Mouse (Mus musculus) forebrain, embryonic 16.5 days (tissue): ENCODE measurements around the gene Dlg5. TPM values are rescaled to one million over a fixed set of nuclear protein-coding genes. Genes with fewer than 3 reads are reported as not detected.
A peak's percentile ranks its signal among the peaks of the same experiment; 100 is the strongest.

Experiments
- ATAC-seq: fragments of 200-750 bp; cut with Nextera tagmentation; 2 replicates; pipeline ENCODE4 v1.8.0; 2017; ENCODE audit warnings: mild to moderate bottlenecking, moderate library complexity
- H3K27ac ChIP-seq: fragments of 300-500 bp; sonication (generic); 2 replicates; pipeline ENCODE4 v1.5.1; 2014; ENCODE audit warnings: low read length, control low read depth
- H3K27me3 ChIP-seq: fragments of 300-500 bp; sonication (generic); replicated peaks from 2 replicates; pipeline ENCODE4 v1.6.1; 2014; ENCODE audit warnings: low read length; ENCODE audit not compliant: control insufficient read depth, insufficient read depth
- H3K36me3 ChIP-seq: fragments of 300-500 bp; sonication (generic); 2 replicates; pipeline ENCODE4 v1.6.1; 2014; ENCODE audit not compliant: control insufficient read depth, insufficient read depth
- H3K4me1 ChIP-seq: fragments of 300-500 bp; sonication (generic); replicated peaks from 2 replicates; pipeline ENCODE4 v1.6.1; 2014; ENCODE audit warnings: low read length; ENCODE audit not compliant: control insufficient read depth, insufficient read depth
- H3K4me2 ChIP-seq: fragments of 300-500 bp; sonication (generic); 2 replicates; pipeline ENCODE4 v1.6.1; 2014; ENCODE audit warnings: mild to moderate bottlenecking, low read length, control low read depth
- H3K4me3 ChIP-seq: fragments of 300-500 bp; sonication (generic); replicated peaks from 2 replicates; pipeline ENCODE4 v1.5.1; 2014; ENCODE audit warnings: mild to moderate bottlenecking, low read length, control low read depth
- H3K9ac ChIP-seq: fragments of 300-500 bp; sonication (generic); replicated peaks from 2 replicates; pipeline ENCODE4 v1.6.1; 2014; ENCODE audit warnings: low read depth, low read length, control low read depth
- H3K9me3 ChIP-seq: fragments of 300-500 bp; sonication (generic); 2 replicates; pipeline ENCODE4 v1.6.1; 2016; ENCODE audit warnings: low read length; ENCODE audit not compliant: control insufficient read depth
- WGBS: fragments of 180-500 bp; shearing (Covaris S2); extraction: QIAGEN DNeasy Blood & Tissue Kit; methylation state at CpG from one replicate; pipeline ENCODE4 v1.1.7; 2014; 5-methylcytosine and 5-hydroxymethylcytosine counted together
- polyA plus RNA-seq: library from polyadenylated mRNA; unstranded; fragments of >200 nt; fragmentation: Nextera tagmentation; extraction: Ambion mirVana; gene quantifications from 2 replicates; pipeline ENCODE4 v1.2.1, GENCODE M21; 2015

Gene Dlg5
- polyA plus RNA-seq, 1 experiment from 2014 or later: 21.2 TPM

GRCm38 (mm10) chr14:24189598-24189997 is 56.1 kb downstream of the Dlg5 start:
- H3K27me3 ChIP-seq: no peaks in the 10 kb centered on the region
- no peak overlapping the region for H3K4me2 ChIP-seq
- H3K4me3 ChIP-seq: no peak overlapping the region
- H3K9me3 ChIP-seq: no peaks in the 10 kb centered on the region
- ATAC-seq: no peak
- H3K27ac ChIP-seq: no peak overlapping the region
- no peak overlapping the region for H3K9ac ChIP-seq
- peaks cover 4% of the 10 kb centered on the region; the same call in 1 of the 2 replicates for H3K4me1 ChIP-seq
- 67% methylated on average over 7 of the region's 7 CpGs for WGBS
- H3K36me3 ChIP-seq: no peaks in the 10 kb centered on the region

GRCm38 (mm10) chr14:24185514-24185913 is 60.2 kb downstream of the Dlg5 start:
- Histone ChIP-seq H3K4me1 (peaks cover 9% of the 10 kb centered on the region), H3K27ac (no peak overlapping the region), H3K27me3 (no peaks in the 10 kb centered on the region), H3K36me3 (no peaks in the 10 kb centered on the region), H3K4me3 (no peak overlapping the region), H3K9me3 (no peaks in the 10 kb centered on the region), H3K4me2 (no peak overlapping the region), H3K9ac (no peak overlapping the region)
- WGBS: 43% methylated on average over 4 of the region's 4 CpGs
- ATAC-seq: no peak

DNA sequence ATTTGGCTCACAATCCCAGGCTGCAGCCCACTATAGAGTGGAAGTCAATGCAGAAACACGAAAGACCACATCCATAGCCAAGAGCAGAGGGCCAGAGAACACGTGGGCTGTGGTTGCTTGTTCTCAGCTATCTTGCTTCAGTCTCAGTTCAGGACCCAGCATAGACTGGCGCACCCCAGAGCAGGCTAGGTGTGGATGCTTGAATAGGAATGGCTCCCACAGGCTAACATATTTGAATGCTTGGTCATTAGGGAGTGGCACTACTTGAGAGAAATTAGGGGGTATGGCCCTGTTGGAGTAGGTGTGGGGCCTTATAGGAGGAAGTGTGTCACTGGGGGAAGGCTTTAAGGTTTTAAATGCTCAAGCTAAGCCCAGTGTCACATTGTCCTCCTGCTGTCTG is 62.8 kb downstream of the Dlg5 start:
- WGBS: 82% methylated on average over 3 of the region's 3 CpGs
- Histone ChIP-seq H3K4me1 (peaks cover 7% of the 10 kb centered on the region), H3K9ac (no peak overlapping the region), H3K27ac (no peak overlapping the region), H3K27me3 (no peaks in the 10 kb centered on the region), H3K36me3 (no peaks in the 10 kb centered on the region), H3K4me2 (no peak overlapping the region), H3K9me3 (no peaks in the 10 kb centered on the region), H3K4me3 (no peak overlapping the region)
- ATAC-seq: no peak

DNA sequence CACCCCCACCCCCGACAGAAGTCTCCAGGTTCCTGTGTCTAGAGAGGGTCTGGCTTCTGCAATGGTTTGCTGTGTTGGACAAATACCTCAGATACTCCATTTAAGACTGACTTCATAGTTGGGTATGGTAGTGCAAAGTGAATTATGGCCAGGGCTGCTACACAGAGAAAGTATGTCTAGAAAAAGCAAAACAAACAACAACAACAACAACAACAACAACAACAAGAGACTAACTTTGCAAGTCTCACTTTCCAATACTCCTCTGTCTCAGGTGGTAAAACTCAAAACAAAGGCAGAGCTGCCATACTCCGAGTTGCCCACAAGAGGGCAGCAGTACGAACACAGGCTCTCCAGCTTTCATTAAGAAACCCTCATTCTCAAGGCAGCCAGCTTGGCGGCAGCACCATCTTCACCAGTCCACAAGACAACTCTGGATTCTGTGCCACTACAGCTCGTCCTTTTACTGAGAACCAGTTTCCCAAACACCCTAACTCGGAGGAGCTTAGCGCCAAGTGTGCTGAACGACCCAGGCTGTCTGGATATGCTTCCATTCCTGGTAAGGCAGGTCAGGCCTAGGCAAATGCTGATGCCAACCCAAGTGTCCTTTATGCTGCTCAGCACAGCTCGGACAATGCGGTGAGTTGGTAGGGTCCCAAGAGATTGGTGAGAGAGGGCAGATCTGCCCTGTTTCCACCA is 63.8 kb downstream of the Dlg5 start:
- H3K9ac ChIP-seq: no peak overlapping the region
- no peaks in the 10 kb centered on the region for H3K9me3 ChIP-seq
- peak; percentile 82 for ATAC-seq
- H3K27ac ChIP-seq: peak overlapping the region; percentile 15; the same call in 1 of the 2 replicates
- WGBS: 33% methylated on average over 10 of the region's 10 CpGs
- no peaks in the 10 kb centered on the region for H3K27me3 ChIP-seq
- H3K4me2 ChIP-seq: no peak overlapping the region
- H3K4me1 ChIP-seq: peaks cover 7% of the 10 kb centered on the region
- H3K4me3 ChIP-seq: no peak overlapping the region
- no peaks in the 10 kb centered on the region for H3K36me3 ChIP-seq

DNA sequence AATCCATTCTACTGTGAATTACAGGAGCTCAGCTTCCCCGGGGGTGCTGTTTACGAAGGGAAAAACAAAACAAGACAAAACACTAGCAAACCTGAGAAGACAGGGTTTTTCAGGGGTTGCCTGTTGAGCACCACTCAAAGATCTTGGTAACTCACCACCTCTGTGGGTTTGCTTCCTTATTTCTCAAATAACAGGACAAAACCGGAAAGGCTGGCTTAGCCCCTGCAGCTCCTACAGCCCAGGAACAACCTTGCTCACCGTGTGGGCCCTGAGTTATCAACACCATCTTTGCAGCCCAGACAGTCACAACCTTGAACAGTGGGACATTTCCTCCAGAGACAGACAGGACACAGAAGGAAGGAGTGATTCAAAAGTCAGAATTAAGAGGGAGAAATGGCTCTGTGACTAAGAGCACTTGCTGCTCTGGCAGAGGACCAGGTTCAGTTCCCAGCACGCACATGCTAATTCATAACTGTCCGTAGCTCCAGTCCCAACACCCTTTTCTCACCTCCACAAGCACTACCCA is 66.2 kb downstream of the Dlg5 start:
- Histone ChIP-seq H3K27me3 (no peaks in the 10 kb centered on the region), H3K4me1 (peaks cover 7% of the 10 kb centered on the region), H3K36me3 (peaks cover 3% of the 10 kb centered on the region; the same call in 1 of the 2 replicates), H3K27ac (no peak overlapping the region), H3K9ac (no peak overlapping the region), H3K4me2 (no peak overlapping the region), H3K4me3 (no peak overlapping the region), H3K9me3 (no peaks in the 10 kb centered on the region)
- 84% methylated on average over 6 of the region's 6 CpGs for WGBS
- ATAC-seq: no peak

- ATAC-seq: no peak
- Histone ChIP-seq H3K9me3 (no peaks in the 10 kb centered on the region), H3K4me1 (peaks cover 6% of the 10 kb centered on the region; the same call in 1 of the 2 replicates), H3K27me3 (no peaks in the 10 kb centered on the region), H3K4me2 (no peak overlapping the region), H3K27ac (no peak overlapping the region), H3K36me3 (peaks cover 3% of the 10 kb centered on the region; the same call in 1 of the 2 replicates), H3K9ac (no peak overlapping the region), H3K4me3 (no peak overlapping the region)
- WGBS: 73% methylated on average over 10 of the region's 10 CpGs
Measured at GRCm38 (mm10) chr14:24176609-24177008, 69.1 kb downstream of the Dlg5 start.

GRCm38 (mm10) chr14:24173326-24173725 is 72.4 kb downstream of the Dlg5 start:
- WGBS: 41% methylated on average over 6 of the region's 6 CpGs
- H3K27ac ChIP-seq: no peak overlapping the region
- no peak; the same call in 1 of the 2 replicates for ATAC-seq

DNA sequence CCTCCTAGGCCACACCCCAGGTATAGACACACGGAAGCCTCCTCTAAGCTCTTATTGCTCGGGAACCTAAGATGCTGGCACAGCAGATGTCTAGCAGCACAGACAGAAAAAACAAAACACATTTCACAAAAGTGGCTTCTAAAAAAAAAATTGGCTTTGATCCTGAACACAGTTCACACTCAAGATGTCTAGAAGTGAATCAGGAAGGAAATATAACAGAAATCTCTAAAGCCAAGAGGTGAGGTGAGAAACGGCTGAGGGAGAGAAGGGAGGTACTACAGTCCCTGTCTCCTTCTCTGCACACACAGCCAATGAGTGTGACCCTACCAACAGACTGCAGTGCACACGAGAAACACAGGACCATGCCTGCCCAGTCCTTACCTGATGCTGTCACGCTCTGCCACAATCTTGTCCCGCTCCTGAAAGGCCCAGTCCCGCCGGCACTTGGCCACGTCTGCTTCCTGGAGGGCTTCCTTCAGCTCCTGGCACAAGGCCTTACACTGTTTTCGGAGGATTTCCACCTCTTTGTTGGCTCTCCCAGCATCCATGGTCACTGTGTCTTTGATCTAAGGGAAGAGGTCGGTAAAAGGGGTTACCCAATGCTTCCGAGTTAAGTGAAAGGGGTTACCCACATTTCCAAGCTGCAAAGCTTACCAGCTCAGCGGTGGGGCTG is 73.9 kb downstream of the Dlg5 start:
- no peak overlapping the region for H3K9ac ChIP-seq
- peak overlapping the region; percentile 52 for H3K27ac ChIP-seq
- 0 out of 2 replicates have a peak, but pooled peaks have one; percentile 44 for ATAC-seq
- no peak overlapping the region for H3K4me3 ChIP-seq
- WGBS: 66% methylated on average over 13 of the region's 13 CpGs
- H3K27me3 ChIP-seq: no peaks in the 10 kb centered on the region
- H3K4me2 ChIP-seq: no peak overlapping the region
- H3K9me3 ChIP-seq: no peaks in the 10 kb centered on the region
- H3K4me1 ChIP-seq: peaks cover 8% of the 10 kb centered on the region
- peaks cover 7% of the 10 kb centered on the region; the same call in 1 of the 2 replicates for H3K36me3 ChIP-seq

More at GRCm38 (mm10) chr14:24173326-24173725, 72.4 kb downstream of the Dlg5 start:
- Histone ChIP-seq H3K9me3 (no peaks in the 10 kb centered on the region), H3K9ac (no peak overlapping the region), H3K4me3 (no peak overlapping the region), H3K36me3 (peaks cover 7% of the 10 kb centered on the region; the same call in 1 of the 2 replicates), H3K4me1 (peaks cover 8% of the 10 kb centered on the region), H3K27me3 (no peaks in the 10 kb centered on the region), H3K4me2 (no peak overlapping the region)

- Histone ChIP-seq H3K27ac (no peak overlapping the region), H3K9ac (no peak overlapping the region), H3K36me3 (peaks cover 6% of the 10 kb centered on the region; the same call in 1 of the 2 replicates), H3K4me2 (no peak overlapping the region), H3K27me3 (no peaks in the 10 kb centered on the region), H3K4me3 (no peak overlapping the region), H3K9me3 (no peaks in the 10 kb centered on the region), H3K4me1 (no peaks in the 10 kb centered on the region)
- no peak for ATAC-seq
- 87% methylated on average over 8 of the region's 8 CpGs for WGBS
Measured at GRCm38 (mm10) chr14:24166046-24166445, 79.7 kb downstream of the Dlg5 start.
